Comparison of ENCODE assay signal across 18 mouse cellular contexts in the genomic region with DNA sequence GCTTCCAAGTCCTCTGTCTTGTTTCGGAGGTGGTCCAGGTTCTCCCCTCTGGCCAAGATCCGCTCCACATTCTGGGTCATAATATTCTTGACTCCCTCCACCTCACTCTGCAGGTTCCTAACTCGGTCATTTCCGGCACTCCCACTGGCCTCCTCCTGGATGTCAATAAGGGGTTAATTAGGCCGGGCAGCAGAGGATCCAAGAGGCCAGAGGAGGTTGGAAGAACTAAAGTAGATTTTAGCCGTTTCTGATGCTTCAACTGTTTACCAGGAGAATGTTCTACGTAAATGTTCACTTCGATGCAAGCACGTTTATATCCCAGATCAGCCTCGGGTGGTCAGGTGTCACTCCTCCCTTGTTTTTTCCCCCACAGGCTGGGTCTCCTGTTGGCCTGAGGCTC. TPM values are rescaled to one million over a fixed set of nuclear protein-coding genes. Genes with fewer than 3 reads are reported as not detected.
DNase-seq lines count a peak whose midpoint lies in the region; ATAC-seq and TF ChIP-seq lines count a peak whose summit lies in the region.
"Had no signal": no experiment of that assay in that cellular context is flagged by ENCODE, and none has a peak within 500 bp of the region (broad histone marks: within the 10 kb centered on the region; RNA-seq: fewer than 3 reads in every experiment).

No protein-coding gene starts in this region.

- peaks cover 77% of the 10 kb centered on the region for H3K36me3 ChIP-seq in erythroblast, embryonic 14.5 days (ENCODE audit: control insufficient read depth)
- H3K36me3 ChIP-seq in kidney, embryonic 15.5 days, result peaks cover 37% of the 10 kb centered on the region
- peaks cover 2 to 57% of the 10 kb centered on the region in 2 experiments; a peak in 3 of 4 replicates for H3K36me3 ChIP-seq in MEL (ENCODE audit: control insufficient read depth in 1 of 2, insufficient read depth in 2 of 2, low read length in 2 of 2)
- H3K36me3 ChIP-seq in liver, embryonic 13.5 days, result peaks cover 57% of the 10 kb centered on the region
- H3K36me3 ChIP-seq: hindbrain, embryonic 13.5 days; midbrain, embryonic 13.5 days; neural tube, embryonic 12.5 days had no signal

- H3K4me3 ChIP-seq in erythroblast, embryonic 14.5 days (replicated peaks), result peak overlapping the region; percentile 82
- H3K4me3 ChIP-seq in kidney, embryonic 15.5 days (replicated peaks), result 0 out of 2 replicates have a peak overlapping the region, but pooled peaks have one; percentile 3
- peak overlapping the region in 1 of 2 experiments; percentile 51; a peak in 2 of 4 replicates for H3K4me3 ChIP-seq in MEL (ENCODE audit: control insufficient read depth in 1 of 2, insufficient read depth in 1 of 2, low read depth in 2 of 2, low read length in 2 of 2)
- H3K4me3 ChIP-seq in liver, embryonic 13.5 days (replicated peaks), result peak overlapping the region; percentile 84
- H3K4me3 ChIP-seq: embryonic facial prominence, embryonic 12.5 days; hindbrain, embryonic 13.5 days; midbrain, embryonic 13.5 days; neural tube, embryonic 12.5 days had no signal

- H3K9me3 ChIP-seq in erythroblast, embryonic 14.5 days (ENCODE audit: control insufficient read depth, low read length), result no peaks in the 10 kb centered on the region
- no peaks in the 10 kb centered on the region for H3K9me3 ChIP-seq in kidney, embryonic 15.5 days (replicated peaks)
- no peaks in the 10 kb centered on the region for H3K9me3 ChIP-seq in MEL (replicated peaks; ENCODE audit: insufficient read depth, low read length)
- H3K9me3 ChIP-seq in liver, embryonic 13.5 days (replicated peaks), result no peaks in the 10 kb centered on the region
- H3K9me3 ChIP-seq: embryonic facial prominence, embryonic 12.5 days; hindbrain, embryonic 13.5 days; midbrain, embryonic 13.5 days; neural tube, embryonic 12.5 days had no signal

- no peak for TF ChIP-seq RAD21 in MEL (IDR thresholded peaks at IDR 0.05; ENCODE audit: low read depth, low read length)

- peaks cover 79% of the 10 kb centered on the region for H3K4me1 ChIP-seq in erythroblast, embryonic 14.5 days (ENCODE audit: control insufficient read depth)
- H3K4me1 ChIP-seq in kidney, embryonic 15.5 days, result peaks cover 43% of the 10 kb centered on the region
- H3K4me1 ChIP-seq in MEL (ENCODE audit: control insufficient read depth in 1 of 2, insufficient read depth in 2 of 2, low read length in 2 of 2), result peaks cover 4 to 56% of the 10 kb centered on the region in 2 experiments; a peak in 3 of 4 replicates
- H3K4me1 ChIP-seq in liver, embryonic 13.5 days (replicated peaks), result peaks cover 81% of the 10 kb centered on the region

- H3K4me2 ChIP-seq in kidney, embryonic 15.5 days, result peak overlapping the region; percentile 65; the same call in 1 of the 2 replicates
- peak overlapping the region; percentile 93 for H3K4me2 ChIP-seq in liver, embryonic 13.5 days
- H3K4me2 ChIP-seq: hindbrain, embryonic 13.5 days; midbrain, embryonic 13.5 days; neural tube, embryonic 12.5 days had no signal

- peak in 1 of 2 experiments; percentile 44; a peak in 1 of 4 replicates for TF ChIP-seq POLR2A in MEL (IDR thresholded peaks at IDR 0.05; ENCODE audit: control insufficient read depth in 1 of 2, insufficient read depth in 1 of 2, low read depth in 1 of 2, low read length in 2 of 2, poor library complexity in 1 of 2)

- no peak for DNase-seq in kidney, adult 18-20 months
- peak; percentile 74 for DNase-seq in MEL (ENCODE audit: low read depth, low spot score)
- no peak for DNase-seq in liver, embryonic 13.5 days
- DNase-seq in thymus, postnatal 36 days, result no peak
- no peak for DNase-seq in kidney, postnatal 10 days
- DNase-seq: adrenal gland, adult 8-10 months; cerebellum, postnatal 25 days; gastrocnemius, postnatal 25 days; kidney, postnatal 14 days; layer of hippocampus, postnatal 36 days had no signal

- H3K27ac ChIP-seq in kidney, embryonic 15.5 days, result no peak overlapping the region
- H3K27ac ChIP-seq in MEL (ENCODE audit: control insufficient read depth, low read depth, low read length), result peak overlapping the region; percentile 99
- H3K27ac ChIP-seq in liver, embryonic 13.5 days, result peak overlapping the region; percentile 100
- H3K27ac ChIP-seq: embryonic facial prominence, embryonic 12.5 days; hindbrain, embryonic 13.5 days; midbrain, embryonic 13.5 days; neural tube, embryonic 12.5 days had no signal

- peaks cover 61% of the 10 kb centered on the region for H3K79me2 ChIP-seq in MEL (ENCODE audit: control insufficient read depth, insufficient read depth, low read length, poor library complexity)

- H3K27me3 ChIP-seq in erythroblast, embryonic 14.5 days (ENCODE audit: control insufficient read depth), result no peaks in the 10 kb centered on the region
- H3K27me3 ChIP-seq in kidney, embryonic 15.5 days, result no peaks in the 10 kb centered on the region
- no peaks in the 10 kb centered on the region for H3K27me3 ChIP-seq in MEL (ENCODE audit: control insufficient read depth in 1 of 2, insufficient read depth in 2 of 2, low read length in 2 of 2)
- H3K27me3 ChIP-seq in liver, embryonic 13.5 days, result no peaks in the 10 kb centered on the region
- H3K27me3 ChIP-seq: embryonic facial prominence, embryonic 12.5 days had no signal

- no peak for TF ChIP-seq CTCF in MEL (IDR thresholded peaks at IDR 0.05 in 2 of 3, conservative IDR thresholded peaks at IDR 0.05 in 1 of 3; ENCODE audit: control insufficient read depth in 1 of 3, insufficient read depth in 1 of 3, low read depth in 2 of 3, low read length in 3 of 3, poor library complexity in 1 of 3, severe bottlenecking in 1 of 3)

- ATAC-seq in erythroblast, adult 5-6 weeks (replicated peaks; ENCODE audit: low FRiP score, poor library complexity, severe bottlenecking), result no peak
- ATAC-seq in kidney, embryonic 15.5 days (replicated peaks; ENCODE audit: low FRiP score), result no peak
- no peak for ATAC-seq in liver, embryonic 13.5 days (ENCODE audit: low read depth)
- ATAC-seq: forebrain, embryonic 16.5 days; midbrain, embryonic 13.5 days had no signal

- no peak for TF ChIP-seq EP300 in MEL (IDR thresholded peaks at IDR 0.05; ENCODE audit: low read depth in 1 of 2, low read length in 2 of 2)

- WGBS in kidney, embryonic 15.5 days, result 53% methylated on average over 10 of the region's 10 CpGs
- 47% methylated on average over 10 of the region's 10 CpGs for WGBS in liver, embryonic 13.5 days (ENCODE audit: insufficient replicate concordance)

- no peak overlapping the region for H3K9ac ChIP-seq in kidney, embryonic 15.5 days
- peak overlapping the region; percentile 84 for H3K9ac ChIP-seq in MEL (ENCODE audit: control insufficient read depth, low read depth, low read length, poor library complexity, severe bottlenecking)
- peak overlapping the region; percentile 98 for H3K9ac ChIP-seq in liver, embryonic 13.5 days
- H3K9ac ChIP-seq: embryonic facial prominence, embryonic 12.5 days; hindbrain, embryonic 13.5 days; midbrain, embryonic 13.5 days; neural tube, embryonic 12.5 days had no signal

RNA-seq across cellular contexts. Expression of a gene that starts 2.2 kb away (rescaled TPM):
- polyA plus RNA-seq in erythroblast, embryonic 14.5 days (2012), result 22.8 and 33.5 TPM in 2 replicates
- 68.5 and 70.1 TPM in 2 replicates for total RNA-seq in erythroblast, adult 5-6 weeks (2015; ENCODE audit: low replicate concordance)
- total RNA-seq in erythroblast, adult 5-6 weeks (2017; ENCODE audit: low replicate concordance), result 91.4 and 102 TPM in 2 replicates
- 146 and 150 TPM in 2 replicates for polyA plus RNA-seq in kidney, embryonic 15.5 days (2015; fragmentation: Nextera tagmentation; extraction: Ambion mirVana)
- total RNA-seq in MEL (2012; rRNA removed), result 130 and 164 TPM in 2 replicates
- polyA plus RNA-seq in MEL (2012; ENCODE audit: insufficient read depth in 1 of 2, insufficient read length in 2 of 2, low read depth in 1 of 2, low replicate concordance in 2 of 2, missing spikeins in 1 of 2), result 100 to 1,000 TPM in 1 of 2 experiments, not detected in 1; 179 TPM
- 249 and 260 TPM in 2 replicates for polyA plus RNA-seq in liver, embryonic 13.5 days (2015; fragmentation: Nextera tagmentation; extraction: Ambion mirVana)

RNA-seq across cellular contexts. Expression of a gene that starts 8.0 kb away (rescaled TPM):
- polyA plus RNA-seq in erythroblast, embryonic 14.5 days (2012), result 6.0 and 6.1 TPM in 2 replicates
- total RNA-seq in erythroblast, adult 5-6 weeks (2015; ENCODE audit: low replicate concordance), result 55.7 and 57.1 TPM in 2 replicates
- total RNA-seq in erythroblast, adult 5-6 weeks (2017; ENCODE audit: low replicate concordance), result 9.5 and 21.2 TPM in 2 replicates
- 35.0 and 40.7 TPM in 2 replicates for polyA plus RNA-seq in kidney, embryonic 15.5 days (2015; fragmentation: Nextera tagmentation; extraction: Ambion mirVana)
- 490 and 593 TPM in 2 replicates for total RNA-seq in MEL (2012; rRNA removed)
- 100 to 1,000 TPM in 1 of 2 experiments, not detected in 1; 465 TPM for polyA plus RNA-seq in MEL (2012; ENCODE audit: insufficient read depth in 1 of 2, insufficient read length in 2 of 2, low read depth in 1 of 2, low replicate concordance in 2 of 2, missing spikeins in 1 of 2)
- polyA plus RNA-seq in liver, embryonic 13.5 days (2015; fragmentation: Nextera tagmentation; extraction: Ambion mirVana), result 99.0 and 99.7 TPM in 2 replicates

RNA-seq across cellular contexts. Expression of a gene that starts 21.5 kb away (rescaled TPM):
- polyA plus RNA-seq in erythroblast, embryonic 14.5 days (2012), result 14.4 and 15.6 TPM in 2 replicates
- 37.1 and 51.6 TPM in 2 replicates for total RNA-seq in erythroblast, adult 5-6 weeks (2015; ENCODE audit: low replicate concordance)
- 44.0 and 47.3 TPM in 2 replicates for total RNA-seq in erythroblast, adult 5-6 weeks (2017; ENCODE audit: low replicate concordance)
- 116 and 130 TPM in 2 replicates for polyA plus RNA-seq in kidney, embryonic 15.5 days (2015; fragmentation: Nextera tagmentation; extraction: Ambion mirVana)
- 47.2 and 50.7 TPM in 2 replicates for total RNA-seq in MEL (2012; rRNA removed)
- polyA plus RNA-seq in MEL (2012; ENCODE audit: insufficient read depth in 1 of 2, insufficient read length in 2 of 2, low read depth in 1 of 2, low replicate concordance in 2 of 2, missing spikeins in 1 of 2), result 100 to 1,000 TPM; 107 to 268 TPM
- 76.9 and 82.6 TPM in 2 replicates for polyA plus RNA-seq in liver, embryonic 13.5 days (2015; fragmentation: Nextera tagmentation; extraction: Ambion mirVana)

RNA-seq across cellular contexts. Expression of a gene that starts 25.8 kb away (rescaled TPM):
- polyA plus RNA-seq in erythroblast, embryonic 14.5 days (2012), result 0.08 and 0.09 TPM in 2 replicates
- total RNA-seq in erythroblast, adult 5-6 weeks (2015; ENCODE audit: low replicate concordance), result 1.3 and 5.0 TPM in 2 replicates
- total RNA-seq in erythroblast, adult 5-6 weeks (2017; ENCODE audit: low replicate concordance), result 0.85 and 2.1 TPM in 2 replicates
- polyA plus RNA-seq in kidney, embryonic 15.5 days (2015; fragmentation: Nextera tagmentation; extraction: Ambion mirVana), result 32.5 and 36.0 TPM in 2 replicates
- total RNA-seq in MEL (2012; rRNA removed), result 5.0 and 5.2 TPM in 2 replicates
- 1 to 10 TPM in 1 of 2 experiments, not detected in 1; 5.4 TPM for polyA plus RNA-seq in MEL (2012; ENCODE audit: insufficient read depth in 1 of 2, insufficient read length in 2 of 2, low read depth in 1 of 2, low replicate concordance in 2 of 2, missing spikeins in 1 of 2)
- 15.8 and 21.9 TPM in 2 replicates for polyA plus RNA-seq in liver, embryonic 13.5 days (2015; fragmentation: Nextera tagmentation; extraction: Ambion mirVana)

RNA-seq across cellular contexts. Expression of a gene that starts 33.0 kb away (rescaled TPM):
- polyA plus RNA-seq in erythroblast, embryonic 14.5 days (2012), result 0.32 and 0.44 TPM in 2 replicates
- total RNA-seq in erythroblast, adult 5-6 weeks (2015; ENCODE audit: low replicate concordance), result 1.5 TPM in 1 of 2 replicates, not detected in the other
- total RNA-seq in erythroblast, adult 5-6 weeks (2017; ENCODE audit: low replicate concordance), result 1.4 TPM in 1 of 2 replicates, not detected in the other
- polyA plus RNA-seq in kidney, embryonic 15.5 days (2015; fragmentation: Nextera tagmentation; extraction: Ambion mirVana), result 24.0 and 26.7 TPM in 2 replicates
- 0.15 and 0.16 TPM in 2 replicates for total RNA-seq in MEL (2012; rRNA removed)
- 1 to 10 TPM in 1 of 2 experiments, not detected in 1; 2.5 TPM for polyA plus RNA-seq in MEL (2012; ENCODE audit: insufficient read depth in 1 of 2, insufficient read length in 2 of 2, low read depth in 1 of 2, low replicate concordance in 2 of 2, missing spikeins in 1 of 2)
- 32.5 and 37.9 TPM in 2 replicates for polyA plus RNA-seq in liver, embryonic 13.5 days (2015; fragmentation: Nextera tagmentation; extraction: Ambion mirVana)
